ENCODE assay signal across 16 mouse cellular contexts in the genomic region with DNA sequence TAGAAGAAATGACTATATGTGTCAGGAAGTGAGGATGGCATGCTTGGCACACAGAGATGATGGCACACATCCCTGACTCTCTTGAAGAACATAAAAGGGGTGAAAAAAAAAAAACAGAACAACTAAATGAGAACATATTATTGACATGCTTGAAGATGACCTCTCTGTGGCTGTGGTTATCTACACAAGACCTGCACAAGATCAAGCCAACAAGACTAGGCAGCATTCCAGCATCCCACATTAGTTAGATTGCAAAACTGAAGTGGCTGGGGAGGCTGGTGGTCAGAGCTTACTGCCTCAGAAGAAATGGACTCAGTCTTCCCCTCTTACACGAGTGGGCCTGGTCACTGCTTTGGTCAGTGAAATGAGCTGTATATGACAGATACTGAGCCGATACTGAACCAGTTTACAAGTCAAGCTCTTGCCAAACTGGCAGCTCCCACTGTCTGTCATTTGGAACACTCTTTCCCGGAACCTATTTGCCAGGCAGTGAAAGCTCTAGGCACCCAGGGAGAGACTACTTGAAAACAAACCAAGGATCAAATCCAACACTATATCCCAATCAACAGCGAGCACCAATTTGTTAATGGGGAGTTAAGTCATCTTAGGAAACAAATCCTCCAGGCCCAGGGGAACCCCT.
"Had no signal": no experiment of that assay in that cellular context is flagged by ENCODE, and none has a peak within 500 bp of the region (broad histone marks: within the 10 kb centered on the region; RNA-seq: fewer than 3 reads in every experiment).

No protein-coding gene starts in this region.

- ATAC-seq: liver, embryonic 12.5 days had no signal

- H3K36me3 ChIP-seq: limb, embryonic 12.5 days; limb, embryonic 15.5 days; liver, embryonic 12.5 days; liver, embryonic 15.5 days had no signal

- H3K4me3 ChIP-seq: limb, embryonic 12.5 days; limb, embryonic 15.5 days; liver, embryonic 12.5 days; liver, embryonic 15.5 days had no signal

- H3K27me3 ChIP-seq: limb, embryonic 12.5 days; limb, embryonic 15.5 days; liver, embryonic 12.5 days; liver, embryonic 15.5 days had no signal

- H3K4me2 ChIP-seq: limb, embryonic 12.5 days; limb, embryonic 15.5 days; liver, embryonic 12.5 days; liver, embryonic 15.5 days; midbrain, embryonic 11.5 days had no signal

- H3K9ac ChIP-seq: limb, embryonic 12.5 days; limb, embryonic 15.5 days; liver, embryonic 12.5 days; liver, embryonic 15.5 days had no signal

- H3K9me3 ChIP-seq: limb, embryonic 12.5 days; limb, embryonic 15.5 days; liver, embryonic 12.5 days; liver, embryonic 15.5 days had no signal

- DNase-seq: kidney, adult 9 months; kidney, postnatal 14 days; kidney, postnatal 4 days; left cerebral cortex, postnatal 4 days; lung, adult 2 months; lung, postnatal 14 days; lung, postnatal 4 days; midbrain, embryonic 14.5 days; right cerebral cortex, postnatal 14 days; right cerebral cortex, postnatal 4 days had no signal

- H3K27ac ChIP-seq: limb, embryonic 12.5 days; limb, embryonic 15.5 days; liver, embryonic 12.5 days; liver, embryonic 15.5 days; stomach, postnatal 0 days had no signal

- H3K4me1 ChIP-seq: liver, embryonic 12.5 days had no signal
